Mouse (Mus musculus) E14TG2a.4 (cell line): ENCODE measurements around the gene Rfx5.
"Not testable (repeated sequence)": the region's sequence is repeated elsewhere in the genome, so short reads cannot be mapped to it uniquely, and the experiment has no call there.

Experiments
- H3K27me3 ChIP-seq: 2 replicates; pipeline ENCODE4 v1.6.1; 2014; ENCODE audit warnings: low read length, control low read depth; ENCODE audit not compliant: insufficient read depth
- H3K36me3 ChIP-seq: 2 replicates; pipeline ENCODE4 v1.6.1; 2014; ENCODE audit warnings: low read length, control low read depth; ENCODE audit not compliant: insufficient read depth
- H3K4me1 ChIP-seq: replicated peaks from 2 replicates; pipeline ENCODE4 v1.6.1; 2014; ENCODE audit warnings: low read depth, low read length, control low read depth
- H3K4me3 ChIP-seq: replicated peaks from 2 replicates; pipeline ENCODE4 v1.5.1; 2014; ENCODE audit warnings: mild to moderate bottlenecking, low read length
- H3K9me3 ChIP-seq: 2 replicates; pipeline ENCODE4 v1.6.1; 2014; ENCODE audit warnings: low read length, control low read depth
- CTCF ChIP-seq: conservative IDR thresholded peaks from 2 replicates; pipeline ENCODE4 v1.5.1; 2014; ENCODE audit warnings: low read length
- NANOG ChIP-seq: IDR thresholded peaks from 2 replicates; pipeline ENCODE4 v1.6.1; 2014; ENCODE audit warnings: borderline replicate concordance, low read length, mixed read lengths
- POU5F1 ChIP-seq: IDR thresholded peaks from 2 replicates; pipeline ENCODE4 v1.6.1; 2014; ENCODE audit warnings: low read length, borderline replicate concordance

The Rfx5 gene

GRCm38 (mm10) chr3:94936147-94936546 is 17.7 kb upstream of the Rfx5 start:
- H3K4me3 ChIP-seq, H3K9me3 ChIP-seq, H3K27me3 ChIP-seq, H3K36me3 ChIP-seq: not testable (repeated sequence)
- H3K4me1 ChIP-seq = peaks cover 10% of the 10 kb centered on the region

GRCm38 (mm10) chr3:94937194-94937593 is 16.7 kb upstream of the Rfx5 start:
- H3K4me1 ChIP-seq = peaks cover 10% of the 10 kb centered on the region
- not testable (repeated sequence) for H3K27me3 ChIP-seq, H3K9me3 ChIP-seq, H3K36me3 ChIP-seq, H3K4me3 ChIP-seq

- H3K4me1 ChIP-seq, H3K9me3 ChIP-seq, H3K4me3 ChIP-seq, H3K27me3 ChIP-seq, H3K36me3 ChIP-seq: not testable (repeated sequence)
Measured at GRCm38 (mm10) chr3:94940033-94940432, 13.8 kb upstream of the Rfx5 start.

DNA sequence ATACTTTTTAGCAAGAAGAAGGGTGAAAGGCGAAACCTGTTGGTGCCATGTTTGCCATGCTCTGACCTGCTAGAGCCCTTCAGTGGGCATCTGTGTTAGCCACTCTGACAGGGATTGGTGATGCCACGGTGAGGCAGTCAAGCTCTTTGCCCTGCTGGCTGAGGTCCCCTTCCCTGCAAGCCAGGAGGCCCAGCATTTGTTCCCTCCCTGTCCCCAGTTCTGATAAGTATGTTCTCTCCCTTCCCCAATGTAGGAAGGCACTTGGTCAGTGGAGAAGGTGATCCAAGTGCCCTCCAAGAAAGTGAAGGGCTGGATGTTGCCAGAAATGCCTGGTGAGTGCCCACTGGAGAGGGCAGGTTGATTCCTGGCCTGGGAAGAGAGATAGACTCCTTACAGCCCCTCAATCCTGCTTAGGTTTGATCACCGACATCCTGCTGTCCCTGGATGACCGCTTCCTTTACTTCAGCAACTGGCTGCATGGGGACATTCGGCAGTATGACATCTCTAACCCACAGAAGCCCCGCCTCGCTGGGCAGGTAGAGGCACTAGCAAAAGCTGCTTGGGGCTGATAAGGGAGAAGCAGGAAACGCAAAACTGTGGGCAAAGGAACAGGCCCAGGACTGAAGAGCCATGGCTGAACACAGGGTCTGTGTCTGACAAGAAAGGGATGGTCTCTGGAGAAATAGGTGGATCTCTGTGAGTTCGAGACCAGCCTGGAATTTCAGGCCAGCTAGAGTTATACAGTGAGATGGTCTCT is 11.5 kb upstream of the Rfx5 start:
- H3K4me3 ChIP-seq, H3K27me3 ChIP-seq, H3K4me1 ChIP-seq, H3K9me3 ChIP-seq, H3K36me3 ChIP-seq: not testable (repeated sequence)

DNA sequence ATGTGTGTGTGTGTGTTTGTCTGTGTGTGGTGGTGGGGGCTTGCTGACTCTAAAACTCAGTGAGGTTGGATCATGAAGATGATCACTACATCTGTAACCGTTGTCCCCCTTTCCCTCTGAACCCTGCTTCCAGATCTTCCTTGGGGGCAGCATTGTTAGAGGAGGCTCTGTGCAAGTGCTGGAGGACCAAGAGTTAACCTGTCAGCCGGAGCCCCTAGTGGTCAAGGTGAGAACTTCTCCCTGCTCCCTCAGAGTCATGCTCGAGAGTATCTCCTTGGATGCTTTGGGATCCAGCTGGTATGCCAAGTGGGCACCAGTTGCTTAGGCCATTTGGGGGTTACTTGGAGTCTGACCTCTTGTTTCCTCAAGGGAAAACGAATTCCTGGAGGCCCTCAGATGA is 10.2 kb upstream of the Rfx5 start:
- not testable (repeated sequence) for H3K27me3 ChIP-seq, H3K4me3 ChIP-seq, H3K9me3 ChIP-seq, H3K36me3 ChIP-seq, H3K4me1 ChIP-seq
- peak; percentile 61 for TF ChIP-seq CTCF

- H3K9me3 ChIP-seq = no peaks in the 10 kb centered on the region
- TF ChIP-seq CTCF = peak; percentile 52
- no peak for TF ChIP-seq POU5F1
- H3K27me3 ChIP-seq = no peaks in the 10 kb centered on the region
- H3K36me3 ChIP-seq = no peaks in the 10 kb centered on the region
- H3K4me3 ChIP-seq = no peak overlapping the region
- H3K4me1 ChIP-seq = peaks cover 12% of the 10 kb centered on the region
Measured at GRCm38 (mm10) chr3:94948066-94948614, 5.7 kb upstream of the Rfx5 start.

- Histone ChIP-seq H3K4me3 (no peak overlapping the region), H3K36me3 (no peaks in the 10 kb centered on the region), H3K27me3 (no peaks in the 10 kb centered on the region), H3K4me1 (peaks cover 18% of the 10 kb centered on the region), H3K9me3 (no peaks in the 10 kb centered on the region)
- no peak for TF ChIP-seq NANOG
- no peak for TF ChIP-seq POU5F1
- TF ChIP-seq CTCF = no peak
Measured at GRCm38 (mm10) chr3:94949645-94950044, 4.2 kb upstream of the Rfx5 start.

DNA sequence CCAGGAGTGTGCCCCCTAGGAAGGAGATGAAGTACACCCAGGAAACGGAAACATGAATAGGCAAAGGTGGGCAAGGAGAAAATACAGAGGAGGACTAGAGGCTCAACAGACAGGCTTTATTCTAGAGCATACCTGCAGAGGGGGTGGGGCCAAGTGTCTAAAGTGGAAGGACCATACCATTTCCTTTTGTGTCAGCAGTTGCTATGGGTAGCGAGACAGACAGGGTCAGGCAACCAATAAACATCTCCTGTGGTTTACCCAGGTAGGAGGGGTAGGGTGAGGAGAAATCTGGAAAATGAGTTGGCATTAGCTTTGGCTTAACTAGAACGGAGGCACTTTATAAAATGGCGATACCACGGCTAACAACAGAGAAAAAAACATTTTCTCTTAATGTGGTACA is 1.1 kb upstream of the Rfx5 start:
- H3K9me3 ChIP-seq = no peaks in the 10 kb centered on the region
- 0 out of 2 replicates have a peak, but pooled peaks cover 5% of the 10 kb centered on the region for H3K27me3 ChIP-seq
- peaks cover 29% of the 10 kb centered on the region for H3K36me3 ChIP-seq
- H3K4me1 ChIP-seq = peaks cover 27% of the 10 kb centered on the region
- TF ChIP-seq POU5F1 = no peak
- no peak for TF ChIP-seq NANOG
- no peak for TF ChIP-seq CTCF
- 0 out of 2 replicates have a peak overlapping the region, but pooled peaks have one; percentile 85 for H3K4me3 ChIP-seq

DNA sequence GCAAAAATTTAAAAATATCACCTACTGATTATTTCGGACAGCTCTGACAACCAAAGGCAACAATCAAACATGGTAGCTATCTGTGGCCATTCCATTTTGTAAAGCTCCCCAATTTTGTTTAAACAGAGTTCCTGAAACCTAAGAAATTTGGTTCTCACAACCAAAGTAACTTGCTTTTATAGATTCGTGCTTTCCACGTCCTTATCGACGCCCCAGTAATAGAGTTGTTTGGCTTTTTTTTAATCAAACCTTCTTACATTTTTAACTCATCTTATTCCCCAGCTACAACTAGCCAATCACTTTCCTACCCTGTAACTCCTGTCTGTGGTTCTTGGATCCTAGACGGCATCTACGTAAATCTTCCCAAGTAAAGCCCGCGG is 501 bp upstream of the Rfx5 start:
- H3K4me1 ChIP-seq = peaks cover 32% of the 10 kb centered on the region

DNA sequence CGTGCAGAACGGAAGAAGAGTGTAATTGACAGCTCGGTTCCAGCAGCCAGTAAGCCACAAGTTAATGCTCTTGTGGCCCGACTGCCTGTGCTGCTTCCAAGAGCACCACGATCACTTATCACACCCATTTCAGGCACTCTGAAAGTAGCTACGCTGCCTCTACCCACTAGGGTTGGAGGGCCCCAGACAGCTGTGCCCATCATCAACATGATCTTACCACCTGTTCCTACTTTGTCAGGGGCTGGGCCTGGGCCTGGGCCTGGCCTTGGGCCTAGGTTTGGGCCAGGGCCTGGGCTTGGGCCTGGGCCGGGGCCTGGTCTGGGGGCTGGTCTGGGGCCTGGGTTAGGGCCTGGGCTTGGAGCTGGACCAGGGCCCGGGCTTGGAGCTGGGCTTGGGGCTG is 4.4 kb downstream of the Rfx5 start:
- Histone ChIP-seq H3K4me3 (no peak overlapping the region; the same call in 1 of the 2 replicates), H3K27me3 (0 out of 2 replicates have a peak, but pooled peaks cover 5% of the 10 kb centered on the region), H3K4me1 (peaks cover 66% of the 10 kb centered on the region), H3K36me3 (peaks cover 45% of the 10 kb centered on the region), H3K9me3 (no peaks in the 10 kb centered on the region)
- TF ChIP-seq CTCF = no peak
- no peak for TF ChIP-seq NANOG
- TF ChIP-seq POU5F1 = no peak

More for the DNA sequence above, 501 bp upstream of the Rfx5 start:
- Histone ChIP-seq H3K36me3 (peaks cover 35% of the 10 kb centered on the region), H3K9me3 (no peaks in the 10 kb centered on the region), H3K4me3 (peak overlapping the region; percentile 85), H3K27me3 (0 out of 2 replicates have a peak, but pooled peaks cover 5% of the 10 kb centered on the region)
- no peak for TF ChIP-seq POU5F1
- no peak for TF ChIP-seq NANOG
- TF ChIP-seq CTCF = no peak
